Mouse (Mus musculus) ovary, postnatal 10 days (tissue): ENCODE measurements around the gene Mov10.
"Not testable (repeated sequence)": the region's sequence is repeated elsewhere in the genome, so short reads cannot be mapped to it uniquely, and the experiment has no call there.

Experiments used
- DNase-seq: peaks from one replicate; pipeline ENCODE4 v3.0.0; 2022; ENCODE audit warnings: low spot score

Gene Mov10

DNA sequence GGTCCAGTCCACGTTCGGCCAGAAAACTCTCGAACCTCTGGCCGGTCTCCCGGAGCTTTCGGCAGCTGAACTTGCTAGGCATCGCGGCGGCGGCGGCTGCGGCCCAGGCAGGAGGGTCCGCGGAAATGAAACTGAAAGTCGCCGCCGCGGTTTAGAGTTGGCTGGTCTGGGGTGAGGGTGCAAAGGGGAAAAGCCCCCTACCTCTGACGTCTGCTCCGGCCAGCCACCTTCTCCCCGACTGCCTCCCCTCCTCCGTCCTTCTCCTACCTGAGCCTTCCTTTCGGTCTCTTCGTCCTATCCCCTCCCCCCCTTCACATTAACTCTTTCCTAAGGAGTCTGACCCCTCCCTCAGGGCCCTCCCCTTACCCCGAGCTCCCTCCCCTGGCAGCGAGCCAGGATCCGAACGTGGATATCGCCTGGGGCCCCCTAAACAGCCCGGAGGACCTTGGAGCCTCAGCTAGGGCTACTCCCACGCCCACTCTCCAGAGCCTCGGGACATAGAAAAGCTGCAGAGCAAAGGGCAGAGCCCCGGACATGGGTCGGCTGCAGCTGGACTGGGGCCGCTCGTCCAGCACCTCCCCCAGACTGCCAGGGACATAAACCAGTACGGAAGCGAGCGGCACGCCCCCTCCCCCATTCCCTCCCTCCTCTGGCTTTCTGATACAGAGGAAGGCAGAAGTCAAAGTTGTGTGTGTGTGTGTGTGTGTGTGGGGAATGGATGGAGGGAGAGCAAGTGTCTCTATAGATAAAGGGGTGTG, at the start of gene Mov10:
Gene Mov10, minus strand, starts transcription at position 573 of the 758 bp plus-strand sequence.
- DNase-seq = peak; percentile 75

DNA sequence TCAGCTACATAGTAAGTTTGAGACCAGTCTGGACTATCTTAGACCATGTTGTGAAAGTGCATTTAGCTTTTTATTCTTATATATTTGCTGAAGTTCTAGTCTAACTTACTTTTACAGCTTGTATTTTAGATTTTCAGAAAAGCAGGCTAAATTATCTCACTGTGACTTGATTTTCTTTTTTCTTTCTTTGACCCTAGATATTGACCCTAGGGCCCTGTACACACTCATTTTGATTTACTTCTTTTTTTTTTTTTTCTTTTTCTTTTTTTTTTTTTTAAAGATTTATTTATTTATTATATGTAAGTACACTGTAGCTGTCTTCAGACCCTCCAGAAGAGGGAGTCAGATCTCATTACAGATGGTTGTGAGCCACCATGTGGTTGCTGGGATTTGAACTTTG, 48.3 kb upstream of the Mov10 start:
- not testable (repeated sequence) for DNase-seq

DNA sequence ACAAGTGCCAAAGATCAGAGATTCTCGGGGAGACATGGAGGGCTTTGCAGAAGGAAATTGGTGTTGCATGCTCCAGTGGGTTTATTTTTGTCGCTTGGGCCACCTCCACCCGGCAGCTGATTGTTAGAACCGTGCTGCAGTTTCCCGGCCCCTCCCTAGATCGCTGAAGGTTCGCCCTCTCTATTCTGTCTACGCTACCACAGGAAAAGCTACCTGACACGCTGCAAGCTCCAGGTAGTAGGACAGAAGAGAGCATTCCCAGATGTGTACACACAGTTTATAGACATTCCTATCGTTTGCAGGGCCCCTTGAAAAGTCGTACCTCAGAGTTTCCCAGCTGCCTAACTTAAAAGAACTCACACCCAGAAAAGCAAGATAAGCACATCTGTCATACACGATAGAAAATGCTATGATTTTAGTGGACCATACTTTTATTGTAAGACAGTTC, 47.0 kb upstream of the Mov10 start:
- no peak for DNase-seq

DNA sequence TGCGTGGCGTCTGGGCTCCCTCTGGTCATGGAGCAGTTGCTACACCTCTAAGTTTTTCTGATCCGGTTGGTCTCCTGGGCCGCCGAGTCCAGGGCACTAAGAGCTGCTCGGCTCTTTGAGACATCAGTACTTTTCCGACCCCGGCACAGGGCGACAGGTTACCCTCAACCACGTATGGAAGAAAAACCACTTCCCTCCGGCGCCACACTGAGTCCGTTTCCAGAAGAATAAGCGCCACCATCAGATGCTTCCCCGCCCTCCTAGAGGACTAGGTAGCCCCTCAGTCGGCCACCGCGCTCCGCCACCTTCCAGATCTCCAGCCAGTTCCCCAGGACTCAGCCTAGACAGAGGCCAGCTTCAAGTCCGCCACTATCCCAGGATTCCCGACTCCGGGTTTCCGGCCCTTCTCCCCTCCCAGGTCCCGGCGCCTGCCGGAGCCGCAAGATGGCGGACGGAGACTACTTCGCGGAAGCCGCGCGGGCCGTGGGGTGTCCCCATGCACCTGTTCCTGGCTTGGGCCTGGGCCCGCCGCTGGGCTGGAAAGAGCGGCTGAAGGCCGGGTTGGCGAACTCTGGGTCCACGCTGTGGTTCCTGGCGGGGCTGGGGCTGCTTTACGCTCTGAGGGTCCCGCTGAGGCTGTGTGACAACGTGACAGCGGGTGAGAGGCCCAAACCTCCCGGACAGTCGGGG, 46.4 kb upstream of the Mov10 start:
- peak; percentile 84 for DNase-seq

DNA sequence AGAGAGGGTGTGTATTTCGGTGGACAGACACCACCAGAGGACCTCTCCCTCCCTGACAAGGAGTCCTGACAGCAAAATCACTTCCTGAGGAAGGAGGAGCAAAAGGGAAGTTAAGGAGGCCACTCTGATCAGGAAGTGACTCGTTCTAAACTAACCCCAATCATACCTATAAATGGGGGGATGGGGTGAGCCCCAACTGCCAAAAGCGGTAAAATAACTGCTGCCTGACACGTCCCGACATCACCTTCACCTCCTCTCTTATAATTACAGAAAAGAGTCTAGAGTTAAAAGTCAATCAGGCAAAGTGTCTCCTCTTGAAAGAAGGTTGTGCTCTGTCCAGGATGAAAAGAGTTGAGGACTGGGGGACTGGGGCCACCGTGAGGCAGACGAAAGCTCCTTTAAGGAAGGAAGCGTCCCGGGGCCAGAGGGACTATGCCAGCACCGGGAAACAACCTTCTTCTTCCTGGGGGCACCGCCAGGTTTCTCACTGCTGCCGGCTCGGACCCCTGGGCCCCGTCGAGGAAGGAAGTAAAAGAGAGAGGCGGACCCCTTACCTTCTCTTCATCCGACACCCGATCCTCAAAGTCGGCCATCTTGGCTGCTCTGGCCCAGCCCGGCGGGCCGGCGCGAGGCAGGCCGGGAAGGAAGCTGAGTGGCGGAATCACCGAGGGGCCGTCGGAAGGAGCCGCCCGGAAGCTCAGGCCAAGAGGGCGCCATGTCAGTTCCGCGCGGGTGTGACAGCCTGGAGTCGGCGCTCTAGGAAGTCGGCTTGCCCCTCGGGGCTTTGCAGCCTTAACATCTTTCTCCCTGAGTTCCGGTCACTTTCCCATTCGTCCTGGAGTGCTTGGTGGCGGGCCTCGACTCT, 45.7 kb upstream of the Mov10 start, which contains the start of the genes St7l and Capza1:
Gene St7l, plus strand, starts transcription at position 220 of the 865 bp plus-strand sequence.
Gene Capza1, minus strand, starts transcription at position 720 of the 865 bp plus-strand sequence.
- peak; percentile 63 for DNase-seq

DNA sequence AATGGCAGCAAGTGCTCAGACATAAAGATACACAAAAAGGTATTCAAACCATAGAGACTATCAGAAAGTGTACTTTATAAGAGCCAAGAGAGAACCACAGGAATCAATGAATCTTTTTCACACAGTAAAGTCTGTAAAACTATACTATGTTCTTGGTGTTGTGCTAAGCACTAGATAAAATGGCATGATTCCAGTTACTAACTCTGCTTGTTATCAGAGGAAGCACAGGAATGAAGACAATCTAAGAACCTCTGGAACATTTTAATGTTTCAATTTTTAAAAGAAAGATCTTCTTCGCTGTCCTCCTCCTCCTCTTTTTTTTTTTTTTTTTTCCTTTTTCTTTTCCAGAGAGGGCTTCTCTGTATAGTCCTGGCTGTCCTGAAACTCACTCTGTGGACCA, 40.2 kb upstream of the Mov10 start:
- DNase-seq = no peak

DNA sequence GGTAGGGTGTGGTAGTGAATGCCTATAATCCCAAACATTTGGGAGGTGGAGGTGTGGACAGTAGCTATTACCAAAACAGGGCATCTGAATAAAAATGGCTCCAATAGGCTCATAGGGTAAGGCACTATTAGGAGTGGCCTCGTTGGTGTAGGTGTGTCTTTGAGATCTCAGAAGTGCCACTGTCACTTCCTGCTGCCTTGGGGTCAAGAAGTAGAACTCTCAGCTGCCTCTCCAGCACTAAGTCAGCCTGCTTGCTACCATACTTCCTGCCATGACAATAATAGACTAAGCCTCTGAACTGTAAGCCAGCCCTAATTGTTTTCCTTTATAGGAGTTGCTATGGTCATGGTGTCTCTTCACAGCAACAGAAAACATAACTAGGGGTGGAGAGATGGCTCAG, 37.7 kb upstream of the Mov10 start:
- no peak for DNase-seq

DNA sequence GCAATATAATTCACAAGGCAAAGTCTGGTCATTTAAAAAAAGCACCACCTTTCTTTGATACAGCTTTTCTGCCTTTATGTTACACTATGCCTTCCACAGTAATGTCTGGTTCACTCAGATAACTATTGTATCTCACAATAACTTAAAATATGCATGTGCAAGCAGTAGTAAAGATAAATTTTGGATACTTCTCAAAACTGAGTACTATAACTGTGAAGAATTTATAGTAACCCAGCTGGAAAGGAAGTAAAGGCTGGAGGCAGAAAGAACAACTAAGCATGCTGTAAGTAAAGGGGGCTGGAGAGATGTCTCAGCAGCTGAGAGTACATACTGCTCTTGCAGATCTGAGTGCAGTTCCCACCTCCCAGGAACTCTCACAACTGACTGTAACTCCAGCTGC, 36.5 kb upstream of the Mov10 start:
- no peak for DNase-seq

DNA sequence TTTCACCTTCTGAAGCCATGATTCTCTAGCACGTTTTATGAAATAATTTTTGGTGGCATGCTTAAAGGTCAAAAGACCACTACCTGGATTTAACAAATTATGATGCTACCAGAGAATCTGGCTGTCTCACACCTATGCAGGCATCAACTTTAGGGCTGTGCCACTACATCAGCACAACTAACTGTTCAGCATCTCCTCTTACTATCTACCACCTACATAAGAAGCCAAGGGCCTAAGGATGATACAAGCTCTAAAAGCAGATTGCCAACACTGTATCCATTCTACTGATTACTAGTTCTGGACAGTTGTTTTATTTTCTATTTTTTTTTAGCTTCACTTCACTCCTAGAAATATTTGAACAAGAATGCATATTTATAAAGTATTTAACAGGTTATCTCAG, 36.1 kb upstream of the Mov10 start:
- no peak for DNase-seq

DNA sequence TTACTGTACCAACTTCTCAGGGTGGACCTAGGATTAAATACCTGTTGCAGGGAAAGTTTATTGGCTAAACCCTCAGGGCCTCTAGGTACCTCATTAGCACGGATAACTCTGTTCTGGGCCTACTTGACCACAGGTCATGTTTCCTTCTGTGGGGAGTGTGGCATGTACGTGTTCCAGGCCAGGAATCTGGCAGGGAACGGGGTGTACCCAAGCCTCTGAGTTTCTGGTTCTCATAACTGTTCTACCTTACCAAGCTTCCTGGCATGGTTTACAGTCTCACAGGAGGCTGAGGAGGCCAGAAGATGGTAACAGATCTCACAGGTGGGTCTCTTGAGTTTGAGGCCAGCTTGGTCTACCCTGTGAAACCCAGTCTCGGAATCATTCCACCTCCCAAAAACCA, 28.2 kb upstream of the Mov10 start:
- no peak for DNase-seq

DNA sequence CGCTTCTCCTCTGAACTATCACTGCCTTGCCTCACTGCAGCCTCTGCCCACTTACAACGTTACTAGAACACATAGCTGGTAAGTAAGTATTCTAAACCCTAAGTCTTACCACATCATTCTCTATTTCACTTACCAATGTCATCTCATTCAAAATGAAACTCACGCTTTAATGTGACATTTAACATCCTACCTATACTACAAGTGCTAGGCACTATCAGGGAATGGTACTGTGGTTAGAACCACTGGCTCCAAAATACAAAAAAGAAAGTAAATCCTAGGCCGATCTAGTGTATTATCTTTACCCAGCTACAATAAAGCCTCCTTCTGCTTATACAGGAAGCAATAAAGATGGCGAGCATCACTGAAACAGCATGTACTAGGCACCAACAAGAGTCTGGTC, 22.7 kb upstream of the Mov10 start:
- DNase-seq = no peak

DNA sequence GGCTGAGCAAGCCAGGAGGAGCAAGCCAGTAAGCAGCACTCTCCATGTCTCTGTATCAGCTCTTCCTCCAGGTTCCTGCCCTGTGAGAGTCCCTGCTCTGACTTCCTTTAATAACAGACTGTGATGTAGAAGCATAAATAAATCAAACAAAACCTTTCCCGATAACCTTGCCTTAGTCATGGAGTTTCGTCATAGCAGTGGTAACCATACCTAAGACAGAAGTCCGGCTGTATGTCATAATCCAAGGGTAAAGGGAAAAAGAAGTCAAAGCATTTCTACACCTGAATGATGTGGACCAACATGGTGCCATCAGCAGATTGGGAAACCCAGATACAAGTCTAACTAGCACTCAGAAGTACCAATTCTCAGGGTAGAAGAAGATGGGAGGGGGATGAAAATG, 17.4 kb upstream of the Mov10 start:
- no peak for DNase-seq

DNA sequence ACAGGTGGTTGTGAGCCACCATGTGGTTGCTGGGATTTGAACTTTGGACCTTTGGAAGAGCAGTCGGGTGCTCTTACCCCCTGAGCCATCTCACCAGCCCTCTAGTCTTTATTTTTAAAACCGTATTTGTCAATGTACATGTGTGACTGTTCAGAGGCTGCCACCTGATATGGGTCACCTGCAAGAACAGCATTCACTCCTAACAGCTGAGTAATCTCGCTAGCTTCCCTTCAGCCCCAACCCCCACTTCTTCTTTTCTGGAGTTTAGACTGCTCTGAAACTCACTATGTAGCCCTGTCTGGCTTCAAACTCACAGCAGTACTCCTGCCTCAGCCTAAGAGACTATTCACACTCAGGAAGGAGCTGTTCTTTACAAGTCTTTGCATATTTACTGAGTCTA, 4.0 kb upstream of the Mov10 start:
- DNase-seq = no peak

DNA sequence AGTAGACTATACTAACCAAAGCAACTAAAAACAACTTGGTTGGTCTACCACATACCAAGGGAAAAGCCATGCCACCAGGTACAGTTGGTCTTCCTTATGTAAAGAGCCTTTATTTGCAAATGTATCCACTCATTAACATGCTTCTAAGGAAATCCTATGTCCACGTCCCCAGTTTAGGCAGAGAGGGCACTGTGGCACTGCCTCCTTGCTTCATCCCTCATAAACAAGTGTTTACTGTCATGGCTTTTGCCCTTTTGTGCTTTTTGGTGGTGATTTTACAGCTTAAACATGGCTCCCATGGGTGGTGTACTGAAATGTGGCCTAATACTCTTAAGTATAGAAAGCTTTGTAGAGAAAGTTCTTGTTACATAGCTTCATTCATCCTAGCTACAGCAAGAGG, 2.1 kb upstream of the Mov10 start:
- no peak for DNase-seq

DNA sequence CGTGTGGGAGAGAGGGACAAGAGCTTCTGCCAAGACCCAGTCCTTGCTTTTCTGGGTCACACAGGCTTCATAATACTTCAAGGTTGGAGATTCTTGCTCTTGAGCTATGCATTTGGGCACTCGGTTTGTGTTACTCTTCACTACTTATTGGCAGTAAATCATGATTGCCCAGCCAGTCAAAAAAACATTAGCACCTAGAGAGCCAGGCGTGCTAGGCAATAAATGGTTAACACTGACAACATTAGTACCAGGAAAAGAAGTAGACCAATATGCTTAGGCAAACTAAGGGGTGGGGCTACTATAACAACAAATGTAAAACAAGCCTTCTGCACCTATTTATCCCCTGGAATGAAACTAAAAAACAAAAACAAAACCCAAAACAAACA, 379 bp upstream of the Mov10 start:
- no peak for DNase-seq

DNA sequence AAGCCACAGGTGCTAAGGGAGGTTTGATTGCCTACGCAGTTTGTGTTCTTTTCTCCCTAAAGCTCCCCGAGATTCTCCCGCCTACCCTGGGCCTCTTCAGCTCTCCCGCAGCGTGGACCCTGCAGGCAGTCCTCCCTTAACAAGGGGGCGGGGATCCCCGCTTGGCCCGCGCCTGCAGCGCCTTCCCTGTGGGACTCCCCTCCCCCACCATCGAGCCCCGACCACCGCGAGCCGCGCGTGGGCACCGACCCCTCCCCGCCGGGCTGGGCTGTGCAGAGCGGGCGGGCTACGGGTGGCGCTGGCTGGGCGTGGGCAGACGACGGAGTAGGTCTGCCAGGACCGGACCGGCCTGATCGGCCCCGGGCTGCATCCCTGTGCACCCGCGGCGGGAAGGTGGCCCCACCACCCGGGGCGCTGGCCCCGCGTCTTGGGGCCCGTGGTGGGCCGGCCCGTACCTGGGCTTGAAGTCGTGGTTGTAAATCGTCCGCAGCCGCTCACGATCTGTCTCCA, 827 bp downstream of the Mov10 start:
- peak; percentile 52 for DNase-seq

DNA sequence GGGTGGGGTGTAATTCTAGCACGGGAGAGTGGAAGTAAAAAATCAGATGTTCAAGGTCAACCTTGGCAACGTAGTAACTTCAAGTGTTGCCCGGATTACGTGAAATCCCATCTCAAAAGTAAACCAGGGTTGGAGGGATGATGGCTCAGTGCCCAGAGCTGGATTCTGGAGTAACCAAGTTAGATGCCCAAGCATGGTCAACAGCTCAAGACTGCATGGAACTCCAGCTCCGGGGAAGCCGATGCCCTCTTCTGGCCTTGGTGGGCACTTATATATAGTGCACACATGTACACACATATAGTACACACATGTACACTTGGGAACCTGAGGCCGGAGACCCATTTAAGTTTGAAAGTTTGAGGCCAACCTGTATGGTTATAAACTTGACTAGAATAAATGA, 2.2 kb downstream of the Mov10 start:
- no peak for DNase-seq

DNA sequence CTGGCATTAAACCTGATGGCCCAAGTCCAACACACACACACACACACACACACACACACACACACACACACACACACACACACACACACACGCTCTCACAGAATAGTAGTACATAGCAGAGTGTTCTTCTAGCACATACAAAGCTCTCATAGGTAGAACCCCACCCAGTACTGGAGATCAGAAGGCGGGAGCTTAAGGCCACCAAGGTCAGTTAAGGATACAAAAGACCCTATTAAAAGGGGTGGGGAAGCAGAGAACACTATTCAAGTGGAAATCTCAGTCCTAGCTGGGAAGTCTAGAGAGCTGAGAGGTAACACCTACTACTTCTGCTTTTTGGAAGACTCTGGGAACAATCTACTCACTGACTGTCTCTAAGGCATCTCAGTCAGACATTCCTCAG, 3.0 kb downstream of the Mov10 start:
- no peak for DNase-seq

DNA sequence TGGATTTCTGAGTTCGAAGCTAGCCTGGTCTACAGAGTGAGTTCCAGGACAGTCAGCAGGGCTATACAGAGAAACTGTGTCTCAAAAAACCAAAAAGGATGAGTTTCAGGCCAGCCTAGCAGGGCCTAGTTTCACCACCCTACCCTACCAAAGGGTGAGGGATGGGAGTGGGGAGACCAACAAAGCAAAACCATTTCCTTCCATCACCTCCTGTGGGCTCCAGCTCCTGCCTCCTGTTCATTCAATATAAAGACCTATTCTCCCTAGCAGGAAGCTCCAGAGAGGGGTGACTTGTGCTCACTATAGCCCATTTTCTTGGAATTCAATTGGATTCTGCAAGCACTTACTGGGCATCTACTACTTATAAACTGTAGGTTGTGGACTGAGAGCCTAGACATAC, 3.6 kb downstream of the Mov10 start:
- no peak for DNase-seq

DNA sequence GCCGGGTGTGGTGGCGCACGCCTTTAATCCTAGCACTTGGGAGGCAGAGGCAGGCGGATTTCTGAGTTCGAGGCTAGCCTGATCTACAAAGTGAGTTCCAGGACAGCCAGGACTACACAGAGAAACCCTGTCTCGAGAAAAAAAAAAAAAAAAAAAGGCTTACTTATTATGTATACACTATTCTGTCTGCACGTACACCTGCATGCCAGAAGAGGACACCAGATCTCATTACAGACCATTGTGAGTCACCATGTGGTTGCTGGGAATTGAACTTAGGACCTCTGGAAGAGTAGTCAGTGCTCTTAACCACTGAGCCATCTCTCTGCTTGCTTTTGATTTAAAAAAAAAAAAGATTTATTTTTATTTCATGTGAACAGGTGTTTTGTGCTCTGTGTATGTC, 5.1 kb downstream of the Mov10 start:
- not testable (repeated sequence) for DNase-seq

DNA sequence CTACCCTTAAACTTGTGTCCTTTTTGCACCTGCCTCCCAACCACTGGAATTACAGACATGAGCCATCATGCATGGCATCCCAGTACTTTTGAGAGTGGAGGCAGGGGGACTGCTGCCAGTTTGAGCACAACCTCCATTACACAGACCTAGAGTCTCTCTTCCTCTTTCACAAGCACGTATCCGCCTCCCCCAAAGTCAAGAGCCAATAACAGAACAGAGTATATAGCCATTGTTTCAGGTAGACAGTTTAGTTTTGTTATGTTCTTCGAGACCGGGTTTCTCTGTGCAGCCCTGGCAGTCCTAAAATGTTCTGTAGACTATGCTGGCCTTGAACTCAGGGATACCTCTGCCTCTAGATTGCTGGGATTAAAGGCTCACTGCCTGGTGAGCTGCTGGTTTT, 6.1 kb downstream of the Mov10 start:
- DNase-seq = no peak

DNA sequence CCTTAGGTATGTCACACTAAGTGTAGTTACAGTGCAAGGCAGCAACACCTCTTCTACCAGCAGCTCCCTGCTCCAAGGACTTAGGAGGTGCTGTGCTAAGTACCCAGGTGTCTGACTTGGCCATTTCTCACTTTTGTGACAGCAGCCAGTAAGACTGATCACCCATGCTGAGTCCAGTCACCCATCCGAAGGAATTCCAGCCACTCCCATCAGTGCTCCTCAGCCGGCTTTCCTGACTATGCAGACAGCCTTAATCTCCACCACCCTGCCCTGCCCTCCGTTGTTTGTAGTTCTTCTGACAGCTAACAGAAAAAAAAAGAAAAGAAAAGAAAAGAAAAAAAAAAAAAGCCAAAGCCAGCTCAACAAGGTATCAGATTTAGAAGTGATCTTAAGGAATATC, 6.6 kb downstream of the Mov10 start:
- DNase-seq = no peak
